Comparison of ENCODE assay signal across 25 mouse cellular contexts in genomic region chr4:62468158-62468557, GRCm38 (mm10). TPM values are rescaled to one million over a fixed set of nuclear protein-coding genes. Genes with fewer than 3 reads are reported as not detected.
DNase-seq lines count a peak whose midpoint lies in the region; ATAC-seq and TF ChIP-seq lines count a peak whose summit lies in the region.
"Had no signal": no experiment of that assay in that cellular context is flagged by ENCODE, and none has a peak within 500 bp of the region (broad histone marks: within the 10 kb centered on the region; RNA-seq: fewer than 3 reads in every experiment).

No protein-coding gene starts in this region.

- no peaks in the 10 kb centered on the region for H3K36me3 ChIP-seq in kidney, postnatal 0 days (ENCODE audit: insufficient read depth, low read length)
- H3K36me3 ChIP-seq in MEL (ENCODE audit: control insufficient read depth in 1 of 2, insufficient read depth in 2 of 2, low read length in 2 of 2), result no peaks in the 10 kb centered on the region
- H3K36me3 ChIP-seq: forebrain, embryonic 15.5 days; G1E; hindbrain, embryonic 10.5 days; limb, embryonic 13.5 days; midbrain, embryonic 12.5 days had no signal

- peak; percentile 47 for TF ChIP-seq CTCF in kidney, postnatal 0 days (IDR thresholded peaks at IDR 0.05; ENCODE audit: low read depth)
- TF ChIP-seq CTCF in MEL (IDR thresholded peaks at IDR 0.05 in 2 of 3, conservative IDR thresholded peaks at IDR 0.05 in 1 of 3; ENCODE audit: control insufficient read depth in 1 of 3, insufficient read depth in 1 of 3, low read depth in 2 of 3, low read length in 3 of 3, poor library complexity in 1 of 3, severe bottlenecking in 1 of 3), result peak; percentile 10 to 63 (median 17); a peak in 3 of 6 replicates

- no peaks in the 10 kb centered on the region for H3K79me2 ChIP-seq in MEL (ENCODE audit: control insufficient read depth, insufficient read depth, low read length, poor library complexity)

- TF ChIP-seq POLR2A in MEL (IDR thresholded peaks at IDR 0.05; ENCODE audit: control insufficient read depth in 1 of 2, insufficient read depth in 1 of 2, low read depth in 1 of 2, low read length in 2 of 2, poor library complexity in 1 of 2), result no peak

- ATAC-seq in kidney, postnatal 0 days (replicated peaks; ENCODE audit: low FRiP score, low read depth), result no peak
- ATAC-seq in monocyte, adult 5-6 weeks (replicated peaks; ENCODE audit: insufficient number of reproducible peaks, low FRiP score, low TSS enrichment, poor library complexity, severe bottlenecking), result no peak
- ATAC-seq: forebrain, embryonic 15.5 days had no signal

- H3K9ac ChIP-seq in kidney, postnatal 0 days (ENCODE audit: low read depth, low read length), result no peak overlapping the region
- H3K9ac ChIP-seq in MEL (ENCODE audit: control insufficient read depth, low read depth, low read length, poor library complexity, severe bottlenecking), result no peak overlapping the region
- H3K9ac ChIP-seq: forebrain, embryonic 15.5 days; kidney, embryonic 15.5 days; limb, embryonic 13.5 days; midbrain, embryonic 12.5 days had no signal

- WGBS in kidney, postnatal 0 days, result 94% methylated on average over 1 of the region's 1 CpGs

- no peaks in the 10 kb centered on the region for H3K4me1 ChIP-seq in kidney, postnatal 0 days (replicated peaks; ENCODE audit: insufficient read depth, low read length)
- H3K4me1 ChIP-seq in MEL (ENCODE audit: control insufficient read depth in 1 of 2, insufficient read depth in 2 of 2, low read length in 2 of 2), result no peaks in the 10 kb centered on the region
- H3K4me1 ChIP-seq: hindbrain, embryonic 10.5 days; limb, embryonic 13.5 days; midbrain, embryonic 12.5 days had no signal

- no peak for TF ChIP-seq EP300 in MEL (IDR thresholded peaks at IDR 0.05; ENCODE audit: low read depth in 1 of 2, low read length in 2 of 2)

- no peak for DNase-seq in kidney, postnatal 0 days (ENCODE audit: low spot score)
- DNase-seq in kidney, postnatal 25 days, result no peak
- DNase-seq in thymus, postnatal 0 days (ENCODE audit: low spot score), result peak; percentile 2
- no peak for DNase-seq in thymus, postnatal 36 days
- peak; percentile 38 for DNase-seq in MEL (ENCODE audit: low read depth, low spot score)
- DNase-seq in left cerebral cortex, adult 9 months (ENCODE audit: low spot score in 2 of 2), result no peak
- DNase-seq: adrenal gland, postnatal 25 days; cerebellum, adult 2 months; lung, adult 2 months; spleen, adult 18-20 months; thymus, postnatal 25 days had no signal

- H3K27me3 ChIP-seq in kidney, postnatal 0 days (ENCODE audit: insufficient read depth, low read length), result no peaks in the 10 kb centered on the region
- no peaks in the 10 kb centered on the region for H3K27me3 ChIP-seq in MEL (ENCODE audit: control insufficient read depth in 1 of 2, insufficient read depth in 2 of 2, low read length in 2 of 2)
- H3K27me3 ChIP-seq: forebrain, embryonic 15.5 days; kidney, embryonic 15.5 days; limb, embryonic 13.5 days had no signal

- H3K4me2 ChIP-seq in kidney, postnatal 0 days (ENCODE audit: low read length), result no peak overlapping the region
- H3K4me2 ChIP-seq: forebrain, embryonic 15.5 days; kidney, embryonic 15.5 days; limb, embryonic 13.5 days; midbrain, embryonic 12.5 days had no signal

- TF ChIP-seq RAD21 in MEL (IDR thresholded peaks at IDR 0.05; ENCODE audit: low read depth, low read length), result peak; percentile 37

- no peaks in the 10 kb centered on the region for H3K9me3 ChIP-seq in kidney, postnatal 0 days (replicated peaks; ENCODE audit: low read length)
- no peaks in the 10 kb centered on the region for H3K9me3 ChIP-seq in MEL (replicated peaks; ENCODE audit: insufficient read depth, low read length)
- H3K9me3 ChIP-seq: forebrain, embryonic 15.5 days; G1E; kidney, embryonic 15.5 days had no signal

- no peak overlapping the region for H3K4me3 ChIP-seq in kidney, postnatal 0 days (replicated peaks; ENCODE audit: low read depth, low read length)
- no peak overlapping the region for H3K4me3 ChIP-seq in MEL (ENCODE audit: control insufficient read depth in 1 of 2, insufficient read depth in 1 of 2, low read depth in 2 of 2, low read length in 2 of 2)
- H3K4me3 ChIP-seq: erythroblast, embryonic 14.5 days; forebrain, embryonic 15.5 days; hindbrain, embryonic 10.5 days; kidney, embryonic 15.5 days; limb, embryonic 13.5 days; midbrain, embryonic 12.5 days had no signal

- H3K27ac ChIP-seq in kidney, postnatal 0 days, result no peak overlapping the region
- no peak overlapping the region for H3K27ac ChIP-seq in MEL (ENCODE audit: control insufficient read depth, low read depth, low read length)
- H3K27ac ChIP-seq: forebrain, embryonic 15.5 days; hindbrain, embryonic 10.5 days; kidney, embryonic 15.5 days; limb, embryonic 13.5 days; midbrain, embryonic 12.5 days had no signal

TF ChIP-seq in MEL, 35 proteins besides CTCF, POLR2A, EP300 and RAD21:
- TF ChIP-seq ZC3H11A (IDR thresholded peaks at IDR 0.05; ENCODE audit: low read depth, low read length), result 0 out of 2 replicates have a peak, but pooled peaks have one; percentile 12
- peak; percentile 50 for TF ChIP-seq SMC3 (IDR thresholded peaks at IDR 0.05; ENCODE audit: low read depth, low read length)
- TF ChIP-seq KAT2A (conservative IDR thresholded peaks at IDR 0.05; ENCODE audit: low read depth, low read length), result no peak
- TF ChIP-seq MYC (IDR thresholded peaks at IDR 0.05; ENCODE audit: low read depth, low read length), result peak; percentile 52; the same call in 1 of the 2 replicates
TF ChIP-seq in MEL: peak in this region for 3.

RNA-seq across cellular contexts. Expression of gene Wdr31, which starts 2.5 kb away (rescaled TPM):
- polyA plus RNA-seq in kidney, postnatal 0 days (2015; fragmentation: Nextera tagmentation; extraction: Ambion mirVana), result 10.1 and 10.6 TPM in 2 replicates
- polyA plus RNA-seq in thymus, postnatal 0 days (2015; fragmentation: Nextera tagmentation; extraction: Ambion mirVana), result 3.8 and 4.0 TPM in 2 replicates
- 0.85 and 1.9 TPM in 2 replicates for total RNA-seq in MEL (2012; rRNA removed)
- polyA plus RNA-seq in MEL (2012; ENCODE audit: insufficient read depth in 1 of 2, insufficient read length in 2 of 2, low read depth in 1 of 2, low replicate concordance in 2 of 2, missing spikeins in 1 of 2), result under 1 TPM in 1 of 2 experiments, not detected in 1; 0.91 TPM
- not detected in 3 replicates for total RNA-seq in monocyte, adult 5-6 weeks (2017)
- polyA plus RNA-seq: erythroblast, embryonic 14.5 days had no signal

RNA-seq across cellular contexts. Expression of gene Bspry, which starts 11.7 kb away (rescaled TPM):
- polyA plus RNA-seq in kidney, postnatal 0 days (2015; fragmentation: Nextera tagmentation; extraction: Ambion mirVana), result 38.2 and 38.9 TPM in 2 replicates
- polyA plus RNA-seq in thymus, postnatal 0 days (2015; fragmentation: Nextera tagmentation; extraction: Ambion mirVana), result 10.6 TPM in 2 replicates
- total RNA-seq in MEL (2012; rRNA removed), result 0.13 and 0.19 TPM in 2 replicates
- polyA plus RNA-seq in MEL (2012; ENCODE audit: insufficient read depth in 1 of 2, insufficient read length in 2 of 2, low read depth in 1 of 2, low replicate concordance in 2 of 2, missing spikeins in 1 of 2), result under 1 TPM in 1 of 2 experiments, not detected in 1; 0.50 TPM
- 3.1 to 11.8 TPM (median 8.4 TPM) in 3 replicates for total RNA-seq in monocyte, adult 5-6 weeks (2017)
- total RNA-seq: granulocyte monocyte progenitor cell, adult 5-6 weeks had no signal
- polyA plus RNA-seq: erythroblast, embryonic 14.5 days had no signal

RNA-seq across cellular contexts. Expression of gene Rnf183, which starts 33.1 kb away (rescaled TPM):
- 2.4 and 2.6 TPM in 2 replicates for polyA plus RNA-seq in kidney, postnatal 0 days (2015; fragmentation: Nextera tagmentation; extraction: Ambion mirVana)
- polyA plus RNA-seq in thymus, postnatal 0 days (2015; fragmentation: Nextera tagmentation; extraction: Ambion mirVana), result 1.7 and 2.0 TPM in 2 replicates
- total RNA-seq in MEL (2012; rRNA removed), result 0.10 and 0.15 TPM in 2 replicates
- under 1 TPM in 1 of 2 experiments, not detected in 1; 0.25 TPM for polyA plus RNA-seq in MEL (2012; ENCODE audit: insufficient read depth in 1 of 2, insufficient read length in 2 of 2, low read depth in 1 of 2, low replicate concordance in 2 of 2, missing spikeins in 1 of 2)
- not detected in 3 replicates for total RNA-seq in monocyte, adult 5-6 weeks (2017)
- total RNA-seq: adrenal gland, postnatal 25 days; G1E; granulocyte monocyte progenitor cell, adult 5-6 weeks; layer of hippocampus, adult 8-10 months; left cerebral cortex, adult 8-10 months had no signal
- polyA plus RNA-seq: embryonic facial prominence, embryonic 11.5 days; erythroblast, embryonic 14.5 days; G1E; heart, embryonic 14.5 days; hindbrain, embryonic 10.5 days; intestine, embryonic 14.5 days; limb, embryonic 13.5 days had no signal

RNA-seq across cellular contexts. Expression of gene Hdhd3, which starts 35.1 kb away (rescaled TPM):
- 16.0 and 17.7 TPM in 2 replicates for polyA plus RNA-seq in kidney, postnatal 0 days (2015; fragmentation: Nextera tagmentation; extraction: Ambion mirVana)
- 7.0 and 7.5 TPM in 2 replicates for polyA plus RNA-seq in thymus, postnatal 0 days (2015; fragmentation: Nextera tagmentation; extraction: Ambion mirVana)
- 3.5 and 4.0 TPM in 2 replicates for total RNA-seq in MEL (2012; rRNA removed)
- 1 to 10 TPM in 1 of 2 experiments, not detected in 1; 6.0 TPM for polyA plus RNA-seq in MEL (2012; ENCODE audit: insufficient read depth in 1 of 2, insufficient read length in 2 of 2, low read depth in 1 of 2, low replicate concordance in 2 of 2, missing spikeins in 1 of 2)
- total RNA-seq in monocyte, adult 5-6 weeks (2017), result 0.57 to 2.3 TPM (median 0.97 TPM) in 3 replicates

RNA-seq across cellular contexts. Expression of gene Alad, which starts 51.6 kb away (rescaled TPM):
- 109 and 119 TPM in 2 replicates for polyA plus RNA-seq in kidney, postnatal 0 days (2015; fragmentation: Nextera tagmentation; extraction: Ambion mirVana)
- 52.8 and 54.4 TPM in 2 replicates for polyA plus RNA-seq in thymus, postnatal 0 days (2015; fragmentation: Nextera tagmentation; extraction: Ambion mirVana)
- 199 and 213 TPM in 2 replicates for total RNA-seq in MEL (2012; rRNA removed)
- polyA plus RNA-seq in MEL (2012; ENCODE audit: insufficient read depth in 1 of 2, insufficient read length in 2 of 2, low read depth in 1 of 2, low replicate concordance in 2 of 2, missing spikeins in 1 of 2), result 100 to 1,000 TPM in 1 of 2 experiments, not detected in 1; 386 TPM
- total RNA-seq in monocyte, adult 5-6 weeks (2017), result 5.4 to 10.0 TPM (median 5.6 TPM) in 3 replicates

Comparison
In these comparisons a context has a peak if more than half of its experiments do, and no peak if none do; other contexts are left out.
1. DNase-seq: peak in thymus, postnatal 0 days (single experiment) and MEL (single experiment); none in kidney, postnatal 0 days (single experiment), kidney, postnatal 25 days (0 of 2), thymus, postnatal 36 days (0 of 2) and left cerebral cortex, adult 9 months (0 of 2).